Mouse (Mus musculus) megakaryocyte, embryonic 14.5 days (primary cell): Measurements from ENCODE around the gene Akr1b7. TPM values are rescaled to one million over a fixed set of nuclear protein-coding genes. Genes with fewer than 3 reads are reported as not detected.
"Not testable (repeated sequence)": the region's sequence is repeated elsewhere in the genome, so short reads cannot be mapped to it uniquely, and the experiment has no call there.

Experiments used
- H3K27me3 ChIP-seq: replicated peaks from 2 replicates; pipeline ENCODE3; 2012; ENCODE audit warnings: inconsistent platforms
- H3K36me3 ChIP-seq: replicated peaks from 2 replicates; pipeline ENCODE3; 2012; ENCODE audit warnings: low read length, inconsistent platforms, mixed read lengths
- H3K4me1 ChIP-seq: 2 replicates; pipeline ENCODE4 v1.6.1; 2012; ENCODE audit warnings: inconsistent platforms
- H3K4me3 ChIP-seq: replicated peaks from 2 replicates; pipeline ENCODE3; 2012; ENCODE audit warnings: moderate library complexity, mild to moderate bottlenecking, inconsistent platforms
- H3K9me3 ChIP-seq: 2 replicates; pipeline ENCODE4 v1.6.1; 2012; ENCODE audit warnings: inconsistent platforms
- FLI1 ChIP-seq: IDR thresholded peaks from 2 replicates; pipeline ENCODE4 v1.6.1; 2012; ENCODE audit warnings: low read length, inconsistent platforms, mixed read lengths
- GATA1 ChIP-seq: IDR thresholded peaks from 3 replicates; pipeline ENCODE4 v1.6.1; 2012; ENCODE audit warnings: mixed read lengths, low read length, inconsistent platforms, borderline replicate concordance
- polyA plus RNA-seq: library from polyadenylated mRNA; stranded (reverse); fragments of >175 nt; gene quantifications from 2 replicates; pipeline ENCODE4 v1.2.3, GENCODE M21; 2012; ENCODE audit warnings: low replicate concordance; ENCODE audit not compliant: insufficient read depth

Akr1b7 gene
- polyA plus RNA-seq, 1 experiment = not detected

GRCm38 (mm10) chr6:34384701-34385370 is 27.3 kb upstream of the Akr1b7 start:
- Histone ChIP-seq H3K4me1 (peaks cover 20% of the 10 kb centered on the region; the same call in 1 of the 2 replicates), H3K4me3 (peak overlapping the region; percentile 92), H3K27me3 (no peaks in the 10 kb centered on the region), H3K9me3 (peaks cover 7% of the 10 kb centered on the region; the same call in 1 of the 2 replicates), H3K36me3 (peaks cover 31% of the 10 kb centered on the region)
- TF ChIP-seq GATA1 (no peak), FLI1 (no peak)

GRCm38 (mm10) chr6:34388420-34389156 is 23.5 kb upstream of the Akr1b7 start:
- TF ChIP-seq GATA1 (no peak), FLI1 (no peak)
- peaks cover 15% of the 10 kb centered on the region; the same call in 1 of the 2 replicates for H3K4me1 ChIP-seq
- no peaks in the 10 kb centered on the region for H3K9me3 ChIP-seq
- no peak overlapping the region for H3K4me3 ChIP-seq
- peaks cover 68% of the 10 kb centered on the region for H3K36me3 ChIP-seq
- H3K27me3 ChIP-seq = no peaks in the 10 kb centered on the region

GRCm38 (mm10) chr6:34395897-34396296 is 16.2 kb upstream of the Akr1b7 start:
- Histone ChIP-seq H3K27me3 (no peaks in the 10 kb centered on the region), H3K4me3 (no peak overlapping the region), H3K4me1 (0 out of 2 replicates have a peak, but pooled peaks cover 5% of the 10 kb centered on the region), H3K36me3 (peaks cover 93% of the 10 kb centered on the region), H3K9me3 (no peaks in the 10 kb centered on the region)
- TF ChIP-seq FLI1 (no peak), GATA1 (no peak)

GRCm38 (mm10) chr6:34398431-34398830 is 13.7 kb upstream of the Akr1b7 start:
- Histone ChIP-seq H3K4me1 (0 out of 2 replicates have a peak, but pooled peaks cover 5% of the 10 kb centered on the region), H3K9me3 (no peaks in the 10 kb centered on the region), H3K36me3 (peaks cover 68% of the 10 kb centered on the region), H3K27me3 (no peaks in the 10 kb centered on the region), H3K4me3 (no peak overlapping the region)
- TF ChIP-seq GATA1 (no peak), FLI1 (no peak)

GRCm38 (mm10) chr6:34399606-34400220 is 12.4 kb upstream of the Akr1b7 start:
- Histone ChIP-seq H3K4me3 (no peak overlapping the region), H3K36me3 (peaks cover 55% of the 10 kb centered on the region), H3K27me3 (no peaks in the 10 kb centered on the region), H3K9me3 (no peaks in the 10 kb centered on the region), H3K4me1 (0 out of 2 replicates have a peak, but pooled peaks cover 5% of the 10 kb centered on the region)
- TF ChIP-seq FLI1 (no peak), GATA1 (no peak)

GRCm38 (mm10) chr6:34400696-34401095 is 11.4 kb upstream of the Akr1b7 start:
- no peak for TF ChIP-seq FLI1
- no peak for TF ChIP-seq GATA1
- Histone ChIP-seq H3K4me1 (0 out of 2 replicates have a peak, but pooled peaks cover 5% of the 10 kb centered on the region), H3K4me3 (no peak overlapping the region), H3K9me3 (0 out of 2 replicates have a peak, but pooled peaks cover 5% of the 10 kb centered on the region), H3K27me3 (no peaks in the 10 kb centered on the region), H3K36me3 (peaks cover 47% of the 10 kb centered on the region)

- Histone ChIP-seq H3K4me3 (no peak overlapping the region), H3K27me3 (peaks cover 2% of the 10 kb centered on the region)
- TF ChIP-seq GATA1 (no peak), FLI1 (no peak)
Measured at GRCm38 (mm10) chr6:34406746-34407145, 5.4 kb upstream of the Akr1b7 start.

GRCm38 (mm10) chr6:34407403-34407802 is 4.7 kb upstream of the Akr1b7 start:
- Histone ChIP-seq H3K36me3 (no peaks in the 10 kb centered on the region), H3K27me3 (peaks cover 2% of the 10 kb centered on the region), H3K9me3 (peaks cover 26% of the 10 kb centered on the region), H3K4me3 (no peak overlapping the region), H3K4me1 (peaks cover 5% of the 10 kb centered on the region; the same call in 1 of the 2 replicates)
- TF ChIP-seq FLI1 = no peak
- no peak for TF ChIP-seq GATA1

More at GRCm38 (mm10) chr6:34406746-34407145, 5.4 kb upstream of the Akr1b7 start:
- Histone ChIP-seq H3K9me3 (peaks cover 26% of the 10 kb centered on the region), H3K4me1 (no peaks in the 10 kb centered on the region), H3K36me3 (no peaks in the 10 kb centered on the region)

- Histone ChIP-seq H3K27me3 (peaks cover 6% of the 10 kb centered on the region), H3K4me3 (no peak overlapping the region), H3K4me1 (peaks cover 6% of the 10 kb centered on the region; the same call in 1 of the 2 replicates), H3K36me3 (no peaks in the 10 kb centered on the region), H3K9me3 (peaks cover 7% of the 10 kb centered on the region)
- TF ChIP-seq FLI1 (no peak), GATA1 (no peak)
Measured at GRCm38 (mm10) chr6:34412688-34413087, 554 bp downstream of the Akr1b7 start.

- H3K27me3 ChIP-seq, H3K36me3 ChIP-seq, H3K9me3 ChIP-seq, H3K4me3 ChIP-seq, H3K4me1 ChIP-seq: not testable (repeated sequence)
Measured at GRCm38 (mm10) chr6:34413386-34413785, 1.3 kb downstream of the Akr1b7 start.
